Mouse (Mus musculus) yolk sac, embryonic 10.5 days (tissue): ENCODE measurements at regions not wholly inside any gene's neighbourhood (a gene's known extent, or its start where the extent isn't known, plus 50 kb on each side); places are given as distances from the start of the nearest gene placed in this dataset.

Source experiments
- DNase-seq: peaks from one replicate; pipeline ENCODE4 v3.0.0-alpha.2; 2017; ENCODE audit warnings: low spot score

- DNase-seq: no peak
These were observed 572.7 kb upstream of the Marcks start for GRCm38 (mm10) chr10:37711459-37711858.

- no peak for DNase-seq
These were observed 555.4 kb upstream of the Marcks start for GRCm38 (mm10) chr10:37694041-37694690.

GRCm38 (mm10) chr10:37692851-37693250, 554.1 kb upstream of the Marcks start:
- DNase-seq: no peak

- no peak for DNase-seq
These were observed 553.2 kb upstream of the Marcks start for GRCm38 (mm10) chr10:37691939-37692338.

GRCm38 (mm10) chr10:37683101-37683500, 544.4 kb upstream of the Marcks start:
- no peak for DNase-seq

GRCm38 (mm10) chr10:37680601-37681000, 541.9 kb upstream of the Marcks start:
- no peak for DNase-seq

- DNase-seq: no peak
These were observed 539.1 kb upstream of the Marcks start for GRCm38 (mm10) chr10:37677826-37678225.

GRCm38 (mm10) chr10:37668827-37669226, 530.1 kb upstream of the Marcks start:
- no peak for DNase-seq

GRCm38 (mm10) chr10:37667031-37667745, 528.5 kb upstream of the Marcks start:
- no peak for DNase-seq

GRCm38 (mm10) chr10:37666535-37666934, 527.8 kb upstream of the Marcks start:
- DNase-seq: no peak

- peak; percentile 28 for DNase-seq
These were observed 498.4 kb upstream of the Marcks start for GRCm38 (mm10) chr10:37637001-37637562.

GRCm38 (mm10) chr10:37636421-37636820, 497.7 kb upstream of the Marcks start:
- no peak for DNase-seq

- no peak for DNase-seq
These were observed 491.7 kb upstream of the Marcks start for GRCm38 (mm10) chr10:37630403-37630802.

GRCm38 (mm10) chr10:37627900-37628299, 489.2 kb upstream of the Marcks start:
- no peak for DNase-seq

- no peak for DNase-seq
These were observed 488.1 kb upstream of the Marcks start for GRCm38 (mm10) chr10:37626758-37627201.

- DNase-seq: no peak
These were observed 487.4 kb upstream of the Marcks start for GRCm38 (mm10) chr10:37625972-37626757.

GRCm38 (mm10) chr10:37623041-37623440, 484.3 kb upstream of the Marcks start:
- DNase-seq: no peak

- DNase-seq: no peak
These were observed 479.9 kb upstream of the Marcks start for GRCm38 (mm10) chr10:37618606-37619005.

GRCm38 (mm10) chr10:37617708-37618300, 479.1 kb upstream of the Marcks start:
- no peak for DNase-seq

GRCm38 (mm10) chr10:37615926-37616691, 477.4 kb upstream of the Marcks start:
- peak; percentile 59 for DNase-seq

- no peak for DNase-seq
These were observed 475.2 kb upstream of the Marcks start for GRCm38 (mm10) chr10:37613936-37614335.
